Mouse (Mus musculus): Measurements from ENCODE around the gene Nrg4.

The Nrg4 gene

DNA sequence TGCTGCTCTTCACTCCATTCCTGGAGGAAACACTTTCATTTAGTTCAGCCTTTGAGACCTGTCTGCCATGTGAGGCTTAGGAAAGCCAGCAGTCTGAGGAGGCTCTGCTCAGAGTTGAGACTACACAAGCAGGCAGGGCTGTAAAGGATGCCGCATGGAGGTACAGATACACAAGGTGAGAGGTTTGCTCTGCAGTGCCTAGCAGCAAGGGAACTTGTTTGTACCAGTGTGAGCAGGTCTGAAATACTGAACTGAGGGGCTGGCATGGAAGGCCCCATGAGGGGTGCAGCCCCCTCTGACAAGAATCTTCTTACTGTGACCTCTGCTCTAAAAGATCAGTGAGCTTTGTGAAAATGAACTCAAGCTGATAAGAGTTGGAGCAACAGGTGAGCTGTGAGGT lies 113.2 kb downstream of the Nrg4 start:
- CTCF ChIA-PET: interaction anchor here in 2 of 4 experiments (0.6 kb wide), 2 partner anchors 19 to 39 kb away, joined by 3 read pairs; no protein-coding TSS in a partner anchor
- POLR2A ChIA-PET: interaction anchor here in 2 of 4 experiments (0.6 to 19.3 kb wide), 5 partner anchors 13 to 322 kb away, joined by 3 to 456 read pairs (median 4); no protein-coding TSS in a partner anchor

- CTCF ChIA-PET: interaction anchor here in 2 of 4 experiments (0.7 to 1.4 kb wide), 2 partner anchors 14 to 172 kb away, joined by 3 to 16 read pairs; no protein-coding TSS in a partner anchor
- POLR2A ChIA-PET: interaction anchor here in 3 of 4 experiments (0.6 to 19.3 kb wide), 14 partner anchors 7 to 333 kb away, joined by 3 to 456 read pairs (median 4); partner anchors contain the start of gene Ube2q2 (in 2 of the 3)
Observed at GRCm38 (mm10) chr9:55211611-55212010, 115.0 kb downstream of the Nrg4 start.

DNA sequence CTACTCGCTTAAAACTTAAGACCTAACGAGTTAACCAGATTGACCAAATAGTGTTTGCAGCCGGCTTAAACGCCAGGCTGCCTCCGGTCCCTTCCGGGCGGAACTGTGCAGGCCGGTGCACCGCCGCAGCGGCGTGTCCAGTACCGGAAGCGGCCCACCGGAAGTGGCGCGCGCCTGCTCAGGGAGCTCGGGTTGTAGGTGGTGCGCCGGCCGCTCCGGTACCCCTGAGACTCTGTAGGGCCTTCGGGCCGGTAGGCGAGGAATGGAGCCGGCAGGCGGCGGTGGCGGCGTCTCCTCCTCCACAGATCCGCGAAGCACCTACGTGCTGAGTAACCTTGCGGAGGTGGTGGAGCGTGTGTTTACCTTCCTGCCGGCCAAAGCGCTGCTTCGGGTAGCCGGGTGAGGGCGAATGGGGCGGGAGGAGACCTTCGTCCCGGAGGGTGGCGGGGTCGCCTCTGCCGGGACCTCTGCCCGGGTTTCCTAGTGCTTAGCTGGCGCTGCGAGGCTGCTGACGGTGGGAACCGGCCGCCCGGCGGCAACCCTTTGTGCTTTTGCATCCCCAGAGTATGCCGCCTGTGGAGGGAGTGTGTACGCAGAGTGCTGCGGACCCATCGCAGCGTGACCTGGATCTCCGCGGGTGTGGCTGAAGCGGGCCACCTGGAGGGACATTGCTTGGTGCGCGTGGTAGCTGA lies 117.7 kb downstream of the Nrg4 start, which contains the start of gene Fbxo22:
TSS of gene Fbxo22 (plus strand) at position 136 of the 692 bp plus-strand sequence.
- ChIA-PET POLR2A (interaction anchor here in 3 of 4 experiments (0.6 to 19.3 kb wide), 25 partner anchors 9 to 531 kb away, joined by 3 to 456 read pairs (median 4); partner anchors contain the start of genes Ube2q2 (in 3 of the 3) and Hykk (in 1 of the 3)), CTCF (interaction anchor here in 1 of 4 experiments (0.6 kb wide), 1 partner anchor 1352 kb away, joined by 3 read pairs; no protein-coding TSS in a partner anchor)

- CTCF ChIA-PET: interaction anchor here in 1 of 4 experiments (0.6 kb wide), 1 partner anchor 26 kb away, joined by 4 read pairs; no protein-coding TSS in a partner anchor
- POLR2A ChIA-PET: interaction anchor here in 3 of 4 experiments (0.5 to 19.3 kb wide), 26 partner anchors 8 to 1077 kb away, joined by 3 to 456 read pairs (median 4); partner anchors contain the start of genes Ube2q2 (in 3 of the 3) and Hykk (in 1 of the 3)
Observed at GRCm38 (mm10) chr9:55208458-55208789, 118.2 kb downstream of the Nrg4 start.

DNA sequence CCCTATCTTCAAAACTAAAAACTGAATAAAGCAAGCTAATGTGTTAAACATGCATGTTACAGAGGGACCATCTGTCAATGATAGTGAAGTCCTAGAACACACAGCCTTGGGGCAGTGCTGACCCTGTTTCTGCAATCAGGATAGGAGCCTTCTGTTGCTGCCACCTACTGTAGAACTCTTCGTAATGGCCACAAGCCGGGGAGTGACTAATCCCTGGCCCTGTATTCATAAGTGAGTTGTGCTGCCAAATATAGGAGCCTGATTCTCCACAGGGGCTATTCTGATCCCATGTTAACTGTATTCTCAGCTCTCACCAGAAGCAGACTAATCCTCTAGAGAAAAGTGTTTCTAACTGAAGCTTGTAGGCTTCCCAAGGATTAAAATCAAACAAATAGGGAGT lies 127.3 kb downstream of the Nrg4 start:
- POLR2A ChIA-PET: interaction anchor here in 3 of 4 experiments (0.7 to 2.9 kb wide), 8 partner anchors 10 to 151 kb away, joined by 3 to 12 read pairs (median 6); partner anchors contain the start of gene Fbxo22 (in 1 of the 3)
- CTCF ChIA-PET: no interaction called here

DNA sequence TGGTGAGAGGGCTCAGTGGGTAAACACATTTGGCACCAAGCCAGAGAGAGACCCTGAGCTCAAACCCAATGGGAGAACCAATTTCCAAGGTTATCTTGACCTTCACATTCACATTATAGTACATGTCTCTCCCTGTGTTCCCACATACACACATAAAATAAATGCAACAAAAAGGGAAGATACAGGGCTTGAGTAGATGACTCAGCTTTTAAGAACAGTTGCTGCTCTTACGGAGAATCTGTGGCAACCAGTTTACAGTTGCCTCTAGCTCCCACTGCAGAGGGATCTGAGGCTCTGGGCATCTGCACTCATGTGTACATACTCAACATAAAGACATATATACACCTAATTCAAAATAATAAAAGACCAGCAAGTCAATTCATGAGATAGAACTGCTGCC lies 128.4 kb downstream of the Nrg4 start:
- ChIA-PET POLR2A (interaction anchor here in 2 of 4 experiments (0.9 to 2.9 kb wide), 7 partner anchors 9 to 30 kb away, joined by 3 to 12 read pairs (median 5); partner anchors contain the start of gene Fbxo22 (in 2 of the 2)), CTCF (interaction anchor here in 1 of 4 experiments (0.6 kb wide), 1 partner anchor 114 kb away, joined by 6 read pairs; no protein-coding TSS in a partner anchor)

- CTCF ChIA-PET: interaction anchor here in 1 of 4 experiments (0.5 to 0.7 kb wide), 2 partner anchors 34 to 78 kb away, joined by 8 to 12 read pairs; no protein-coding TSS in a partner anchor
- POLR2A ChIA-PET: interaction anchor here in 2 of 4 experiments (0.7 kb wide), 2 partner anchors 45 to 103 kb away, joined by 3 read pairs; no protein-coding TSS in a partner anchor
Observed at GRCm38 (mm10) chr9:55195876-55196275, 130.8 kb downstream of the Nrg4 start.

DNA sequence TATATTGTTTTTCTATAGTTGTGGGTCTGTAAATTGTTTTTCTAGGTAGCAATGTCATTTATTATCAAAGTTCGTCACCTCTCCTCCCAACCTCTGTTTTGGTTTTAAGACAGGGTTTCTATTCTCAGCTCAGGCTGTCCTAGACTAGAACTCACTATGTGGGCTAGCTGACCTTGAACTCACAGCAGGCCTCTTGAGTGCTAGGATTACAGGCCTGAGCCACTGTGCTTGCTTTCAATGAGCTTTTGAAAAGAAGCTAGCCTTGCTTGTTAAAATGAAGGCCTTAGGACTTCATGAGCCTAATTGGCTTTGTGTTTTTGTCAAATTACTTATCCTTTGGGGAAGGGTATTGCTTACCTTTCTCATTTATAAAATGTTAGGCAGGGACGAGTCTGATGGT lies 152.4 kb downstream of the Nrg4 start:
- POLR2A ChIA-PET: interaction anchor here in 2 of 4 experiments (0.9 to 2.1 kb wide), 6 partner anchors 9 to 51 kb away, joined by 3 to 9 read pairs (median 3); partner anchors contain the start of gene Fbxo22 (in 1 of the 2)
- CTCF ChIA-PET: interaction anchor here in 1 of 4 experiments (0.6 kb wide), 1 partner anchor 1629 kb away, joined by 3 read pairs; no protein-coding TSS in a partner anchor

- ChIA-PET POLR2A (interaction anchor here in 2 of 4 experiments (0.5 to 3.1 kb wide), 6 partner anchors 10 to 768 kb away, joined by 3 to 11 read pairs (median 4); no protein-coding TSS in a partner anchor), CTCF (interaction anchor here in 1 of 4 experiments (0.5 kb wide), 1 partner anchor 154 kb away, joined by 3 read pairs; no protein-coding TSS in a partner anchor)
Observed at GRCm38 (mm10) chr9:55172195-55172685, 154.4 kb downstream of the Nrg4 start.

DNA sequence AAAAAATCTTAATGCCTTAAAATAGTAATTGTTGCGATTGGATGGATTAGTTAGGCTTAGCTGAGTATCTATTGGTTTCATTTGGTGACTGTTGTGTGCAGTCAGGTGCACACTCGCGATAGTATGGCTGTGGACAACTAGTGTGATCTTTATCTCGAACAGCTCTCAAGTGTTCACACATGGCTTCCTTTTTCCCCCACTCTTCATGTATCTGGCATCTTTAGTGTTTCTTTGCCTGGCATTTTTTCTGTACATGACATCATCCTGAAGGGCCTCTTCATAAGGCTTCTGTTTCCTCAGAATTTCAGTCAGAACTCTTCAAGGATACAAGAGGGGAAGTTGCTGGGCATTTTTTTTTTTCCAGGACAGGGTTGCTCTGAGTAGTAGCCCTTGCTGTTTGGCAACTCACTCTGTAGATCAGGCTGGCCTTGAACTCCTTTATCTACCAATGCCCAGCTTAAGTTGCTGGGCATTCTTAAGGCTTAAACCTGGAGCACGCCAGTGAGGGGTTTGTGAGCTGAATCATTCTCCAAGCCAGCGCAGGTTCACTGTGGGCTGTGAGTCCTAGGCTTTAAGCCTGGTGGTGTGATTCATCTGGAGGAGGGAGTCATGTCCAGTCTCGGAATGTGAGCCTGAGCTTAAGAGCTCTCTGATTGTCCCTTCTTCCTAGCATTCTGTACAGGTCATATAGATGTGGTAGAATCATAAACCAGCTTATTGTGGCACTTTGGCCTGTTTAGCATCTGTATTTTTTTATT lies 155.8 kb downstream of the Nrg4 start:
- ChIA-PET CTCF (interaction anchor here in 1 of 4 experiments (1.5 kb wide), 1 partner anchor 45 kb away, joined by 5 read pairs; no protein-coding TSS in a partner anchor), POLR2A (interaction anchor here in 2 of 4 experiments (1.6 to 3.1 kb wide), 3 partner anchors 17 to 22 kb away, joined by 7 to 11 read pairs (median 7); partner anchors contain the start of gene Ube2q2 (in 2 of the 2))

Measured in embryonic stem cell, embryonic (primary cell).